Mouse (Mus musculus): ENCODE results near the gene Gm3409.
"Not testable (repeated sequence)": the region's sequence is repeated elsewhere in the genome, so short reads cannot be mapped to it uniquely, and the experiment has no call there.

Gm3409 gene

DNA sequence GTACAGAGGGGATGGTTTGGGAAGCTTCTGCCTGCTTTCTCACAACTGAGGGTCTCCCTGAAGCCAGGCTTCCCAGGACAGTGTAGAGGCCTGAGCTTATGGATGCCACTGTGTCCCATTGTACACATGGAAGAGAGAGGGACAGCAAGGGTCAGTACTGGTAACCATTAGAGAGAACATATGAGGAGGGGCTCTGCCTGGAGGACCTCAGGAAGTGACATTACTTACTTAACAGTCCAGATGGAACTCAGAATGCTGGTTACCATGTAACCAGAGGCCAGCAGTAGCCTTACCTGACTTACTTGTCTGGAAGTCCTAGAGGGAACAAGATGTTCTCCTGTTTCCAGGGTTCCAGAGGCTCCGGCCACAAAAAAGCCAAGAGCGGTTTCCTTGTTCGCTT is at the start of gene Gm3409:
Gene Gm3409 (plus strand): TSS at position 301 of the 400 bp plus-strand sequence.
- not testable (repeated sequence) for DNase-seq

DNA sequence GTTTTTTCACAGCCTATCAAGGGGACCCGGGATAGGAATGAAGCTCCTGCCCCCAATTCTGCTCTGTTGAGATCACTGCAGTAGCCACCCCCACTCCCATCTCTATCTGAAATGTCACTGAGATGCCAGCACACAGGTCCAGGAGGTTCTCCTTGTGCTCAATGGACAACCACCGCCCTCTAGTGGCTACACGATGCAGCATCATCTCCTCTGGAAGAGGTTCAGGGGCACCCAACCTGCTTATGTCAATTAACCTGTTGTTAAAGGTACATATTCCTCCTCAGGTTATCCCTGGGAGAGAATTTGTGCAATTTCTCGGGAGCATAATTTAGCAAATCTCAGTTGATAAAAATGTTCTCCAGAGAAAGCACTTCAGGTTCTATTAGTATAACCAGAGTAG is 48.5 kb upstream of the Gm3409 start:
- DNase-seq, result peak; percentile 7

DNA sequence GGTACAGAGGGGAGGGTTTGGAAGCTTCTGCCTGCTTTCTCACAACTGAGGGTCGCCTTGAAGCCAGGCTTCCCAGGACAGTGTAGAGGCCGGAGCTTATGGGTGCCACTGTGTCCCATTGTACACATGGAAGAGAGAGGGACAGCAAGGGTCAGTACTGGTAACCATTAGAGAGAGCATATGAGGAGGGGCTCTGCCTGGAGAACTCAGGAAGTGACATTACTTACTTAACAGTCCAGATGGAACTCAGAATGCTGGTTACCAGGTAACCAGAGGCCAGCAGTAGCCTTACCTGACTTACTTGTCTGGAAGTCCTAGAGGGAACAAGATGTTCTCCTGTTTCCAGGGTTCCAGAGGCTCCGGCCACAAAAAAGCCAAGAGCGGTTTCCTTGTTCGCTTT is 46.4 kb upstream of the Gm3409 start, which contains the start of gene Gm6370:
Gene Gm6370 (plus strand): TSS at position 301 of the 400 bp plus-strand sequence.
- DNase-seq, result not testable (repeated sequence)

DNA sequence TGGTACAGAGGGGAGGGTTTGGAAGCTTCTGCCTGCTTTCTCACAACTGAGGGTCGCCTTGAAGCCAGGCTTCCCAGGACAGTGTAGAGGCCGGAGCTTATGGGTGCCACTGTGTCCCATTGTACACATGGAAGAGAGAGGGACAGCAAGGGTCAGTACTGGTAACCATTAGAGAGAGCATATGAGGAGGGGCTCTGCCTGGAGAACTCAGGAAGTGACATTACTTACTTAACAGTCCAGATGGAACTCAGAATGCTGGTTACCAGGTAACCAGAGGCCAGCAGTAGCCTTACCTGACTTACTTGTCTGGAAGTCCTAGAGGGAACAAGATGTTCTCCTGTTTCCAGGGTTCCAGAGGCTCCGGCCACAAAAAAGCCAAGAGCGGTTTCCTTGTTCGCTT is 35.3 kb upstream of the Gm3409 start, which contains the start of gene 4930449I24Rik:
Gene 4930449I24Rik (plus strand): TSS at position 301 of the 400 bp plus-strand sequence.
- DNase-seq, result not testable (repeated sequence)

DNA sequence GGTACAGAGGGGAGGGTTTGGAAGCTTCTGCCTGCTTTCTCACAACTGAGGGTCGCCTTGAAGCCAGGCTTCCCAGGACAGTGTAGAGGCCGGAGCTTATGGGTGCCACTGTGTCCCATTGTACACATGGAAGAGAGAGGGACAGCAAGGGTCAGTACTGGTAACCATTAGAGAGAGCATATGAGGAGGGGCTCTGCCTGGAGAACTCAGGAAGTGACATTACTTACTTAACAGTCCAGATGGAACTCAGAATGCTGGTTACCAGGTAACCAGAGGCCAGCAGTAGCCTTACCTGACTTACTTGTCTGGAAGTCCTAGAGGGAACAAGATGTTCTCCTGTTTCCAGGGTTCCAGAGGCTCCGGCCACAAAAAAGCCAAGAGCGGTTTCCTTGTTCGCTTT is 23.6 kb upstream of the Gm3409 start, which contains the start of gene Gm3402:
Gene Gm3402 (plus strand): TSS at position 301 of the 400 bp plus-strand sequence.
- DNase-seq, result not testable (repeated sequence)

DNA sequence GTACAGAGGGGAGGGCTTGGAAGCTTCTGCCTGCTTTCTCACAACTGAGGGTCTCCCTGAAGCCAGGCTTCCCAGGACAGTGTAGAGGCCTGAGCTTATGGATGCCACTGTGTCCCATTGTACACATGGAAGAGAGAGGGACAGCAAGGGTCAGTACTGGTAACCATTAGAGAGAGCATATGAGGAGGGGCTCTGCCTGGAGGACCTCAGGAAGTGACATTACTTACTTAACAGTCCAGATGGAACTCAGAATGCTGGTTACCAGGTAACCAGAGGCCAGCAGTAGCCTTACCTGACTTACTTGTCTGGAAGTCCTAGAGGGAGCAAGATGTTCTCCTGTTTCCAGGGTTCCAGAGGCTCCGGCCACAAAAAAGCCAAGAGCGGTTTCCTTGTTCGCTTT is 11.9 kb upstream of the Gm3409 start, which contains the start of gene Gm3404:
Gene Gm3404 (plus strand): TSS at position 301 of the 400 bp plus-strand sequence.
- not testable (repeated sequence) for DNase-seq

DNA sequence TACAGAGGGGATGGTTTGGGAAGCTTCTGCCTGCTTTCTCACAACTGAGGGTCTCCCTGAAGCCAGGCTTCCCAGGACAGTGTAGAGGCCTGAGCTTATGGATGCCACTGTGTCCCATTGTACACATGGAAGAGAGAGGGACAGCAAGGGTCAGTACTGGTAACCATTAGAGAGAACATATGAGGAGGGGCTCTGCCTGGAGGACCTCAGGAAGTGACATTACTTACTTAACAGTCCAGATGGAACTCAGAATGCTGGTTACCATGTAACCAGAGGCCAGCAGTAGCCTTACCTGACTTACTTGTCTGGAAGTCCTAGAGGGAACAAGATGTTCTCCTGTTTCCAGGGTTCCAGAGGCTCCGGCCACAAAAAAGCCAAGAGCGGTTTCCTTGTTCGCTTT is 18.4 kb downstream of the Gm3409 start, which contains the start of gene Gm3415:
Gene Gm3415 (plus strand): TSS at position 301 of the 400 bp plus-strand sequence.
- not testable (repeated sequence) for DNase-seq

DNA sequence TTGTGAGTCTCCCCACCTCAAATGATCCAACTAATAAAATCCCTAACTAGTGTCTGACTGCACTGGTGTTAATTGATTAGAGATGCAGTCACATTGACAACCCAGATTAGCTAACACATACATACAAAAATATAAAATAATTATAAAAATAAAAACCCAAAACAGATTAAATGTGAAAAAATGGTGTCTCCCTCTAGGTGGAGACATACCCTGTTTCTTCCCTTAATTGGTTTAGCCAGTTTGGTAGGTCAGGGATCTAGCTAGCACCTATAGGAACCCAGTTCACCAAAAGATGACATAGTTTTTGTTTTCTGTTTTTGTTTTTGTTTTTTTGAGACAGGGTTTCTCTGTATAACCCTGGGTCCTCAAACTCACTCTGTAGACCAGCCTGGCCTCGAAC is 26.8 kb downstream of the Gm3409 start:
- no peak for DNase-seq

DNA sequence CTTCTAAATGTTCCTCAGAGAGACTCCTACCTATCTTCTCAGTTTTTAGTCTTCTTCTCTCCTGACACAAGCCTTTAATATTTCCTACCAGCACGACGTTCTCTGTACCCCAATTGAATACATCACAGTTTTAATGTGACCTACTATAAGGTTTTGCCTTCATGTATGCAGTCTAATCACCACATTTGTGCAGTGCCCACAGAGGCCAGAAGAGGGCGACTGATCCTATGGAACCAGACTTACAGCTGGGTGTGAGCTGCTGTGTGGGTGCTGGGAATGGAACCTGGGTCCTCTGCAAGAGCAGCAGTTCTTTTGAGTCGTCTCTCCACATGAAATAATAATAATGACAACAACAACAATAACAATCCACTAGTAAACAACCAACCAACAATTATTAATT is 29.6 kb downstream of the Gm3409 start:
- DNase-seq, result peak; percentile 51

DNA sequence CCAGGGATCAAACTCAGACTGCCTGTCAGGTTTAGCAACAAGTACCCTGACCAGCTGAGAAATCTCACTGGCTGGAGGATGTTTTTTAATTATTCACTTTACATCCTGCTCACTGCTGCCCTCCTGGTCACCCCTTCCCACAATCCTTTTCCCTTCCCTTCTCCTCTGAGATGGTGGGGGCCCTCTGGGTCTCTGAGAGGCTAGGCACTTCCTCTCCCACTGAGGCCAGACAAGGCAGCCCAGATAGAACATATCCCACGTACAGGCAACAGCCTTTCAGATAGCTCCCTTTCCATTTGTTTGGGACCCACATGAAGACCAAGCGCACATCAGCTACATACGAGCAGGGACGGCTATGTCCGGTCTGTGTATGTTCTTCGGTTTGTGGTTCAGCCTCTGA is 32.7 kb downstream of the Gm3409 start:
- DNase-seq, result not testable (repeated sequence)

DNA sequence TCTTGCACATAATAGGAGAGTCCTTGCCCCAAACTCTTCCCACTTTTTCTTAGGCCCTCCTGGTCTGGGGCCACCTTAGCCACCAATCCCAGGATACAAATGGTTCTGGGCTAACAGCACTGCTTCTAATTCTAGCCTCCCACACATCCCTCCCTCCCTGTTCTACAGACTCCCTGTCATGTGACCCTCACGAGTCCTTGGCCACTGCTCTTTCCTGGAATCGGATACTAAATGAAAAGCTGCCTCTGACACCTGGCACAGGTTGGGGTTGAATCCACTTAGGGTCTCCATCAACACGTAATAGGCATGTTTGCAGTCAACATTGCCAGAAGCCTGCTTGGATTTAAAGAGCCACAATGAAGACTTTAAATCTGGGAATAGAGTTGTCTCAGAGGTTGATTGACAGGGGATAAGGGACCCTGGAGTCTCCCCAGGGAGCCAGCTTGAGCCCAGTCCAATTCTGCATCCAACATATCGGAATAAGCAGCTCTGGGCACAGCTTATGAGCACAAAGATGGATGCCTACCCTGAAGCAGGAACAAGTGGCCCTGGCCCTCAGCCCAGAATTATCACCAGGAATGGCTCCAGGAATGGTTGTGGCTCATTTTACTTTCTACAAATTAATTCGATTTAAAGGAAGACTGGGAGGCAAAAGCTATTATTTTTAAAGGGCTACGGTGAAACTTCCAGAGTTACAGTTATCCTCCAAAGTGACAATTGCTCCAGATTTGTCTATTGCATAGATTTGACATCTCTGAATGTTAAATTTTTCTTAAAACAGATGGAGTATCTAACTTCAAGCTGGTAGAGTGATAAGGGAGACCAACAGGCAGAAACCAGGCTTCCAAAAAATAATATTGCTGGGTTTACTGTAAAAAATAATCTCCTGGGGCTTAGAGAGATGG is 34.6 kb downstream of the Gm3409 start:
- not testable (repeated sequence) for DNase-seq

DNA sequence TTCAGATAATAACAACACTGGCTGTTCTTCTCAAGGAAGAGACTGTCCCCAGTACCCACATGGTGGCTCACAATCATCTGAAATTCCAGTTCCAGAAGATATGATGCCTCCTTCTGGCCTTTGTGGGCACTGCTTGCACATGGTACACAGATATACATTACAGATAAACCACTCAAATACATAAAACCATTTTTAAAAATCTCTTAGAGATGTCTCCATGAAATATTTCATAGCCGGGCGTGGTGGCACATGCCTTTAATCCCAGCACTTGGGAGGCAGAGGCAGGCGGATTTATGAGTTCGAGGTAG is 35.2 kb downstream of the Gm3409 start:
- not testable (repeated sequence) for DNase-seq

DNA sequence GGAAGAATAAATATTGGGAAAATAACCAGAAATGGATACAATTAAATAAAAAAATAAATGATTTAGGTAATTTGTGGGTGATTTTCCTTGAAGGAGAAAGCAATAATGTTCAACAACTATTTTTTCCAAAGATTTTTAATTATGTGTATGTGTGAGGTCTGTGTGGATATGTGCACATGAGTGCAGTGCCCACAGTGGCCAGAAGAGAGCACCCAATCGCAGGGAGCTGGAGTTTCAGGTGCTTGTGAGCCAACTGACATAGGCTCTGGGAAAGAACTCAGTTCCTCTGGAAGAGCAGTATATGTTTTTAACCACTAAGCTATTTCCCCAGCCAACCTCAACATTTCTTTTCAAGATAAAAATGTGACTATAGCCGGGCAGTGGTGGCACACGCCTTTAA is 39.2 kb downstream of the Gm3409 start:
- DNase-seq, result no peak

DNA sequence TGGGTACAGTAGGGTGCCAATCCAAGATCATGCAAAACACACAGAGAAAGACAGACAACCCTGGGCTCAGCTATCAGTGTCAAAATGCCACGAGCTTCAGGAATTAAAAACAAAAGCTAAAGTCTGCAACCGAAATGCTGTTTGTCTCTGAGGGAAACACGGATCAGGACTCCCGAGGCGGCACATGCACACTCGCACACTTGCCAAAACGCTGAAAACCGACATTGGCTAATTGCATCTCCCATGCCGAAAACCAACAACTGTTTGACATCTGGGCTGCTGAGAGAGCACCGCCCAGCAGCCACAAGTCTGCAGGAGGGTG is 46.7 kb downstream of the Gm3409 start:
- DNase-seq, result peak; percentile 23

DNA sequence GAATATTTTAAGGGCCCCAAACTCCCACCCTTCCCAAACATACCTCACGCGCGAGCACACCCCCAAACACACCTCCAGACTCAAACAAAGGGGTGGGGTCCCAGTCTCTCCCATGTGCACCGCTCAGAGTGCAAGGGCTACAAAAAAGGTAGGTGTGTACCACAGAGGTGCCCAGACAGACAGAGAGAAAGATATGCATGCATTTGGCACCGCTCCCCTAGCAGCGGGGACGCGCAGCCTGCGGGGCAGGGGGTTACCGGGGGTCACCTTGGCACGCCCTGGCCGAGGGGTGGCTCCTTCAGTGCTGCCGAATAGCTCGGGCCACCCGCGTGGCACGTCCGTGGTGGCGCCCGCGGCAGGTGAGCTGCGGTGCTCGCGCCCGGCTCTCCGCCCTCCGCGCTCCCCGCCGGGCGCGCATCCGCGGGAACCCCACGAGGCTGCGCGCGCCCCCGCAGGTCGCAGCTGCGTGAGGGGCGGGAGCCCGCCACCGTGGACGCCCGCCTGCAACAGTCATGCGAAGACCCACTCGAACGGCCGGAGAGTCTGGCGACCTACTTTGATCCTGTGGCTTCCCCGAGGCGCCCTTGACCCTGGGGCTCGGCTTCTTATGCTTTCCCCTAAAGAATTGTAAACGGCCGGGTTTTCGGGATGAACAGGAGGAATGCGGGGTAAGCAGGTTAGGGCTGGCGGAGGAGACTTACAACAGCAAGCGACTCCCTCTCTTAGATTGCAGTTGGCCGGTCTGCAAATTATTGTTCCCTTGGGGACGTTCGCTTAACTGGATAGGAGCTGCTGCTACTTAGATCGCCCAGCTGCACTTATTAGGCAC is 47.2 kb downstream of the Gm3409 start, which contains the start of gene Gpr12:
Gene Gpr12 (minus strand): TSS at position 762 of the 829 bp plus-strand sequence.
- peak; percentile 67 for DNase-seq

DNA sequence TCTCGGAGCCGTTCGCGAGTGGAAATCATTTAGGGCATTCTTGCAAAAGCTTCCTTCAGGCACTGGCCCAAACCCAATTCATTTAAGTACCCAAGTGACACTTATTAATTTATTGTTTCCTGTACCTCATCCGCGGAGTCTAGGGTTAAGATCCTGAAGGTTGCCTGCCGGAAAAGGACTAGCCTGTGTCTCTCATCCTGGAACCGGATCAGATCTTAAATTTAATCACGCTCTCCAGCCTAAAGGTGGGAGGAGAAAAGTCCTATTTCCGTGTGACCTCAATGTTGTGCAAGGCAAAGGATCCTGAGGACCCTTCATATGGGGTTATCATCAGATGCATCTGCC is 47.8 kb downstream of the Gm3409 start:
- no peak for DNase-seq

DNA sequence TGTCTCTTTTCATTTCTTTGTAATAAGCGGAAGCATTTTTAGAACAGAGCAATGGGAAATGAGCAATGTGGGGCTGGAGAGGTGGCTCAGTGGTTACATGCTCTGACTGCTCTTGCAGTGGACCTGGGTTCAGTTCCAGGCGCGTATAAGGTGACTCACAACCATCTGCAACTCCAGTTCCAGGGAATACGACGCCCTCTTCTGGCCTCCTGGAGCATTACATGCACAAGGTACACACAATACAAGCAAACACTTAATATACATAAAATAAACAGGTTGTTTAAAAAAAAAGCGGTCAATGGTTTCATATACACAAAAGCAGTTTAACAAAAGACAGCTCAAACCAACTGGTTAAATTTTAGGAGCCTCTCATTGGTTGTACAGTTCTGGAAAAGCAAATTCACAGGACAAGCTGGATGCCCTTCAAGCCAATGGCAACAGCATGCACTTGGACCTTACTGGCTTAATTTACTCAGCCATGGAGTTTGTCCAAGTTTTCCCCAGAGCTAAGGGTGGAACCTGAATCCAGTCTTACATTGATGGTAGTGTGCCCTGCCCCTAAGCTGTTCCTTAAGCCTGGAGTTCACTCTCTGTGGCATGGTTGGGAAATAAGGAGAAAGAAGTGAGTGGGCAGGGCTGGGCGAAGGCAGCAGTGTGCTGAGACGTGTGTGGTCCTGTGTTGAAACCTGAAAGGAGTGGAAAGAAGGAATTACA is 49.1 kb downstream of the Gm3409 start:
- no peak for DNase-seq

Measured in embryo, embryonic 11 days (tissue).